Mouse (Mus musculus): ENCODE measurements around the gene Rhot2. TPM values are rescaled to one million over a fixed set of nuclear protein-coding genes. Genes with fewer than 3 reads are reported as not detected.

The Rhot2 gene
- polyA plus RNA-seq, 1 experiment from 2014 or later: 10.7 TPM

- 14% methylated on average over 6 of the region's 6 CpGs for WGBS
- no peak for ATAC-seq (ENCODE audit: low FRiP score, low TSS enrichment)
Observed at GRCm38 (mm10) chr17:25861704-25862612, 17.3 kb upstream of the Rhot2 start.

GRCm38 (mm10) chr17:25860832-25861703, 16.4 kb upstream of the Rhot2 start, which contains the start of gene Wdr90:
TSS of gene Wdr90 (minus strand) at chr17:25861501.
- ATAC-seq (ENCODE audit: low FRiP score, low TSS enrichment): peak; percentile 85
- Histone ChIP-seq H3K27ac (replicated peaks) (peak within 1 kb of the TSS; percentile 77), H3K27me3 (ENCODE audit: control insufficient read depth, insufficient read depth, low read length) (no peaks in the 10 kb centered on the region), H3K9ac (ENCODE audit: low read length) (peak within 1 kb of the TSS; percentile 79), H3K36me3 (ENCODE audit: control insufficient read depth, insufficient read depth, low read length) (no peaks in the 10 kb centered on the region), H3K4me2 (replicated peaks; ENCODE audit: low read depth) (peak within 1 kb of the TSS; percentile 91), H3K4me3 (ENCODE audit: low read depth, low read length) (peak within 1 kb of the TSS; percentile 67), H3K9me3 (ENCODE audit: control insufficient read depth, low read length) (no peaks in the 10 kb centered on the region), H3K4me1 (replicated peaks; ENCODE audit: control insufficient read depth, insufficient read depth) (peaks cover 7% of the 10 kb centered on the region)
- DNase-seq (ENCODE audit: low spot score): peak; percentile 91
- TF ChIP-seq CTCF (IDR thresholded peaks at IDR 0.05; ENCODE audit: low read depth) (peak; percentile 58), EP300 (optimal IDR thresholded peaks at IDR 0.05) (no peak)
- WGBS: 2% methylated on average over 61 of the region's 65 CpGs

More at GRCm38 (mm10) chr17:25861704-25862612, 17.3 kb upstream of the Rhot2 start:
- Histone ChIP-seq H3K9me3 (ENCODE audit: control insufficient read depth, low read length) (no peaks in the 10 kb centered on the region), H3K36me3 (ENCODE audit: control insufficient read depth, insufficient read depth, low read length) (no peaks in the 10 kb centered on the region), H3K4me3 (ENCODE audit: low read depth, low read length) (peak overlapping the region; percentile 67), H3K4me1 (replicated peaks; ENCODE audit: control insufficient read depth, insufficient read depth) (peaks cover 7% of the 10 kb centered on the region), H3K4me2 (replicated peaks; ENCODE audit: low read depth) (peak overlapping the region; percentile 91), H3K9ac (ENCODE audit: low read length) (peak overlapping the region; percentile 79), H3K27me3 (ENCODE audit: control insufficient read depth, insufficient read depth, low read length) (no peaks in the 10 kb centered on the region), H3K27ac (replicated peaks) (peak overlapping the region; percentile 77)
- no peak for DNase-seq (ENCODE audit: low spot score)
- no peak for TF ChIP-seq CTCF (IDR thresholded peaks at IDR 0.05; ENCODE audit: low read depth)
- TF ChIP-seq EP300 (optimal IDR thresholded peaks at IDR 0.05): no peak

GRCm38 (mm10) chr17:25860229-25860628, 15.6 kb upstream of the Rhot2 start:
- Histone ChIP-seq H3K36me3 (ENCODE audit: control insufficient read depth, insufficient read depth, low read length) (no peaks in the 10 kb centered on the region), H3K4me1 (replicated peaks; ENCODE audit: control insufficient read depth, insufficient read depth) (peaks cover 7% of the 10 kb centered on the region), H3K4me3 (ENCODE audit: low read depth, low read length) (no peak overlapping the region), H3K9me3 (ENCODE audit: control insufficient read depth, low read length) (no peaks in the 10 kb centered on the region), H3K9ac (ENCODE audit: low read length) (no peak overlapping the region), H3K27ac (replicated peaks) (no peak overlapping the region), H3K27me3 (ENCODE audit: control insufficient read depth, insufficient read depth, low read length) (no peaks in the 10 kb centered on the region), H3K4me2 (replicated peaks; ENCODE audit: low read depth) (peak overlapping the region; percentile 91)
- no peak for ATAC-seq (ENCODE audit: low FRiP score, low TSS enrichment)
- TF ChIP-seq EP300 (optimal IDR thresholded peaks at IDR 0.05) (no peak), CTCF (IDR thresholded peaks at IDR 0.05; ENCODE audit: low read depth) (no peak)
- no peak for DNase-seq (ENCODE audit: low spot score)
- WGBS: 94% methylated on average over 6 of the region's 6 CpGs

- Histone ChIP-seq H3K36me3 (ENCODE audit: control insufficient read depth, insufficient read depth, low read length) (peaks cover 29% of the 10 kb centered on the region), H3K9me3 (ENCODE audit: control insufficient read depth, low read length) (no peaks in the 10 kb centered on the region), H3K27me3 (ENCODE audit: control insufficient read depth, insufficient read depth, low read length) (no peaks in the 10 kb centered on the region), H3K4me3 (ENCODE audit: low read depth, low read length) (peak overlapping the region; percentile 83), H3K4me2 (replicated peaks; ENCODE audit: low read depth) (peak overlapping the region; percentile 92), H3K4me1 (replicated peaks; ENCODE audit: control insufficient read depth, insufficient read depth) (no peaks in the 10 kb centered on the region; the same call in 1 of the 2 replicates), H3K27ac (replicated peaks) (peak overlapping the region; percentile 87), H3K9ac (ENCODE audit: low read length) (peak overlapping the region; percentile 86)
- DNase-seq (ENCODE audit: low spot score) (no peak), ATAC-seq (ENCODE audit: low FRiP score, low TSS enrichment) (peak; percentile 24)
- 2% methylated on average over 32 of the region's 38 CpGs for WGBS
- TF ChIP-seq CTCF (IDR thresholded peaks at IDR 0.05; ENCODE audit: low read depth) (no peak), EP300 (optimal IDR thresholded peaks at IDR 0.05) (no peak)
Observed at GRCm38 (mm10) chr17:25843636-25844395, 835 bp downstream of the Rhot2 start.

GRCm38 (mm10) chr17:25843122-25843521, 1.5 kb downstream of the Rhot2 start:
- WGBS: 78% methylated on average over 4 of the region's 4 CpGs

More at GRCm38 (mm10) chr17:25843122-25843521, 1.5 kb downstream of the Rhot2 start:
- Histone ChIP-seq H3K4me3 (ENCODE audit: low read depth, low read length) (peak overlapping the region; percentile 83), H3K9me3 (ENCODE audit: control insufficient read depth, low read length) (no peaks in the 10 kb centered on the region), H3K4me2 (replicated peaks; ENCODE audit: low read depth) (peak overlapping the region; percentile 20), H3K27ac (replicated peaks) (no peak overlapping the region), H3K4me1 (replicated peaks; ENCODE audit: control insufficient read depth, insufficient read depth) (no peaks in the 10 kb centered on the region; the same call in 1 of the 2 replicates), H3K9ac (ENCODE audit: low read length) (peak overlapping the region; percentile 86), H3K27me3 (ENCODE audit: control insufficient read depth, insufficient read depth, low read length) (no peaks in the 10 kb centered on the region), H3K36me3 (ENCODE audit: control insufficient read depth, insufficient read depth, low read length) (peaks cover 29% of the 10 kb centered on the region)
- TF ChIP-seq CTCF (IDR thresholded peaks at IDR 0.05; ENCODE audit: low read depth): no peak
- TF ChIP-seq EP300 (optimal IDR thresholded peaks at IDR 0.05): no peak
- ATAC-seq (ENCODE audit: low FRiP score, low TSS enrichment) (no peak), DNase-seq (ENCODE audit: low spot score) (no peak)
